Mouse (Mus musculus) MN1 (cell line): ENCODE measurements at regions not wholly inside any gene's neighbourhood (a gene's known extent, or its start where the extent isn't known, plus 50 kb on each side); places are given as distances from the start of the nearest gene placed in this dataset.

Source experiments
- DNase-seq: peaks from one replicate; pipeline ENCODE4 v3.0.0-alpha.2; 2016; ENCODE audit warnings: low spot score

DNA sequence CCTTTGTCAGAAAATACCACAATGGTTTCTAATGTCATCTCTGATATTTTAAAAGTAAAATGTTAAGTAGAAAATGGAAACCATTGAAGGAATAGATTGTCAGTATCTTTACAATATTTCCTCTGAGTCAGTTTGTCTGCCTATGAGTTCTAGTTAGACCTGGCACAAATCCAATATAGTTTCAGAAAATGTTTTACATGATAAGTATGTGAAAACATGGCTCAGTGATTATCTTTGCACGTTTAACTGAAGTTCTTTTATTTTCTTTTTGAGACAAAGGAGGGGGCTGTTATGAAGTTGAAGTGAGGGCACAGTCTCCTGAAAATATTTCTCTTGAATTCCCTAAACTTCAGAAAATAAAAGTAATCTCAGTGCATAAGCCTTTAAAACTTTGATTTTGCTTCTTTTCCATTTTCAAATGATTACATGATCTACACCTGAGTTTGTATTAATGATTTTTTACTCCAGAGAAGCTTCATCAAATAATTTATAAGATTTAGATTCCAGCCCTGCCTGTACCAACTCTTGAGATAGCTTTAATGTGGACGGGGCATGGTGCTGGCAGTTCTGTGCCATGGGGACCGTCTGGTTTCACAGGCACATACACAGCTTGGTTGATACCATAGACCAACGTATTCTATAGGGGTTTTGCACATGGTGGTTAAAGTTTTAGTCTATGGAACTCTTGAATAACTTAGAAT lies 336.5 kb downstream of the Pdha2 start:
- no peak for DNase-seq

DNA sequence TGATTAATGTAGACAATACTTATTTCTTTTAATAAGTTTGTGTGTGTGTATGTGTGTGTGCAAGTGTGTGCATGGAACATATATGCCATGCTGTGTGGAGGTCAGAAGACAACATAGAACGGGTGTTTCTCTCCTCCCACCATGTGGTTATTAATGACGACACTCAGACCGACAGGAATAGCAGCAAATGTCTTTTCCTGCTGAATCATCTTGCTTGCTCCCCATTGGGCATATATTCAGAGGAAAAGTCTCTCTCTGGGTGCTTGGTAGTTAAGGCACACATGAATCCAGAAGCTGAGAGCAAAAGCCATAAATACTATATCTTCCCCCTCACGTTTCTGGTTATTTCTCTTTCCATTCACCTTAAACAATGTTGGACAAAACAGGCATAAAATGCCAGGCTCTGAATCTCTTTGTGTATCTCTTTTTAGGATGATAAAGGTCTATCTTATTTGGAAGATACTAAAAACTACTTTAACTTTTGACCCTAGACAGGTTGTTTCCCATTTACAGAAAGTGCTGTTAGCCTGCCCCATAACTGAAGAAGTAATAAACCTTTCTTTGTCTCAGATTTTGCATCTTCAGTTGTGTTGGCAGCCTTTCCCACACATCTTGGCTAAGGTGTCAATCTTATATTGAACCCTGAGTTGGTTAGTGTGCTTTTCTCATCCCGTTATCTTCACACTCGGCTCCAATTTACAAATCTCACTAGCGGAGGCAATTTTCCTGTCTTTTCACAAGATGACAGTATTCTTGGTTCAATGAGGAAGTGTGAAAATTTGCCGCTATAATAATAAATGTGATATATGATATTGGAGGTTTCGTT lies 337.9 kb downstream of the Pdha2 start:
- DNase-seq, result no peak

DNA sequence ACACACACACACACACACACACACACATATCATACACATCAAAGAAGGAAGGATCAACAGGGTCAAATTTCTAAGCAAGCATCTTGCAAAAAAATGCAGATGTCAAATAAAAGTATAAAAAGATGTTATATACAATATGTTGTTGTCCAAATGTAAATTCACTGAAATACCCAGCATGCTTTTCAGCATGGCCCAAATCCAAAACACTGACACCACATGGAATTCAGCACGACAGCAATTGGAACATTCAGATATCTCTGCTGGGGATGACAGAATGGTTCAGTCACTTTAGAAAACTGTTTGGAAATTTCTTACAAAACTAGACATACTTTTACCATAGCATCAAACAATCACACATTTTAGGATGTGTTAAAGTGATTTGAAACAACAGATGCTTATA lies 339.6 kb downstream of the Pdha2 start:
- no peak for DNase-seq

DNA sequence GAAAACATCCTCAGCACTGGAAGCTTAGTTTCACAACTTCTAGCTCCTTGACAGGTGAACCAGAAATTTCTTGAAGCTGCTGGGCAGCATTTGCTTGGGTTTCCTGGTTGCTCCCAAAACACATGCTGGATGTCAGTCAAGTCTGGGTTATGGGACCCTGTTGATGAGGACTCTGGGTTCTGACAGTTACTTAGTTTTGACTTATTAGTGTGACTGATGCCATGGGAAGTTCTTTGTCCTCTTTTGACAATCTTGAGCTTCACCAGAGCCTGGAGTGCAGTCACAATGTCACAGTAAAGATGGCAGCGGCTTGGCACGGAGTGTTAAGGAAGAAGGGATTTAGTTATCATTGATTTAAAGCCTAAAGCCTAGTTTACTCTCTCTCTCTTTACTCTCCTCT lies 340.9 kb downstream of the Pdha2 start:
- no peak for DNase-seq

DNA sequence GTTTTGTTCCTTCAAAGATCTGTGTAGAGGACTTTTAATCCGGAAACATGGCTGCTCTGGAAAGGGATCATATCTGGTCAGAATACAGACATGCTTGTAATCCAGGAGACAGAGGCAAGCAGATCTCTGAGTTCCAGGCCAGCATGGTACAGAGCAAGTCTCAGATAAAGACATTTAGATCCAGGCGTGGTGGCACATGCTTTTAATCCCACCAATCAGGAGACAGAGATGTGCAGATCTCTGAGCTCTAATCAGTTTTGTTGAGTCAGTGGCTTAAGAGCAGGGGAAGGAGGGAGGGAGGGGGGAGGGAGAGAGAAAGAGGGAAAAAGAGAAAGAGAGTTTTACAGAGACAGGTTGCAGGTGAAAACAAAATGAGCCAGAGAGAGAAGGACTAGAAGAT lies 372.0 kb downstream of the Pdha2 start:
- no peak for DNase-seq

DNA sequence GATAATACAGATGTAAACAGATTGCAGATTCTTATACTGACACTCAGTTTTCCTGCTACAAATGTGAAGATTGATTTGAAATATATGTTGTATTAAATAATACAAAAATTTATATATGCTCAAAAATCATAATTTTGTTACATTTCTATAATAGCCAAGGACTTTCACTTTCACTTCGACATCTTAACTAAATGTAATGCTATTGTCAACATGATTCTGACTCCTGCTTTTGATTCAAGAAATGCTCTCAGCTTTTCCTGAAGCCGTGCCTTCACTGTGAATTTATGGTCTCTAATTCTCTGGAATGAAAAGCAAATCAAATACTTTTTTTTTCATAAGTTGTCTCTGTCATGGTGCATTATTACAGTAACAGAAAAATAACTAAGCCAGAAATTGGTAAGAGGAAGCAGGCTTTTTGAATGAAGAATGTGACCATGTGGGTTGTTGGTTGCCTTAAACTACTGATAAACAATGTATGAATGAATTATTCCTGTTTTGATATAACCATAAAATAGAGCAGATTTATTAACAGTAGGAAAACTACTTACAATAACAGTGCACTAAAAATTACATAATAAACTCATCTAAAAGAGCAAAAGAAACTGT lies 374.1 kb downstream of the Pdha2 start:
- DNase-seq, result no peak

DNA sequence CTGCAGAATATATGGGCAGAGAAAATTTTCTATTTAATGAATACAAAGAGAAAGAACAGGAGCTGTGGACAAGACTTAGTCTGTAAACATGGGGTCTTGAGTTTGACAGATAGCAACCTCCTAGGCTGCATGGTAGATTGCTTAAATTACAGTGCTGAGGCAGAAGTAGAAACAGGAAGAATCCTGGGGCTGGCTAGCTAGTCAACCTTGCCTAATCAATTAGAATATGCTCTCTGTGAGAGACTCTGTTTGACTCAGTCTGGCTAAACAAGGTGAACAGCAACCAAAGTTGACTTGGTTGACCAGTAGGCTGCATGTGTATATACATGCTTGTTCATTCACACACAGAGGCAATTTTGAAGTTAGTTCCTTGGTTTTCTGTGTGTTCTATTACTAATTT lies 390.9 kb downstream of the Pdha2 start:
- no peak for DNase-seq

DNA sequence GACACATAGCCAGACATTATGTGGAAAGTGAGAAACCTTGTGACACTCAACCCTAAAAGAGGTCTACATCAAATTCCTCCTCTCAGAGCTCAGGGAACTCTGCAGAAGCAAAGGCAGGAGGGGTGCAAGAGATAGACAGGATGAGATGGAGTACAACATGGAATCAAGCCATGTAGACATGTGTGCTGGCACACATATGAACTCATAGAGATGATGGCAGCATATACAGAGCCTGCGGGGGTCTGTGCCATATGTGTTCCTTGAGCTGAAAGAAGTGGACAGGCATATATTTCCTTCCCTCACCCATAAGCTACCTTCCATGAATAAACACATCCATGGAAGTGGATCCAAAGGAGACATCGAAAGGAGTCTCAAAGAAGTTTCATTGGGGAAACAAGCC lies 406.6 kb downstream of the Pdha2 start:
- DNase-seq, result no peak

DNA sequence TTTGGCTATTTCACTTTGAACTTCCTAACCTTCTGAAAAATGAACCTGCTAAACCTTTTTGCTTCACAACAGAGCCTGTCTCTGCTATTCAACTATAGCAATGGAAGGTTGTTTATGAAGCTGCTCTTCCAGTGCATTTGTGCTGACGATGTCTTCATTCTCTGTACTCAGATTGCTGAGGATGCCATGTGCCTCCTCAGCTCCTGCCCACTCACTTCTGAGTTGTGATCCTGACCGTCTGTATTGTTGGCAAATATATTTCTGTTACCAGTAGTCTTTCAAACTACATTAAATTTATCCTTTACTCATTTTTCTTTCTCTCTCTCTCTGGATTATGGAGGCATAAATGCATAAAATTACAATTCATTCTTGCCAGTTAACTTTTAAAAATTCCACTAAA lies 419.2 kb downstream of the Pdha2 start:
- no peak for DNase-seq

DNA sequence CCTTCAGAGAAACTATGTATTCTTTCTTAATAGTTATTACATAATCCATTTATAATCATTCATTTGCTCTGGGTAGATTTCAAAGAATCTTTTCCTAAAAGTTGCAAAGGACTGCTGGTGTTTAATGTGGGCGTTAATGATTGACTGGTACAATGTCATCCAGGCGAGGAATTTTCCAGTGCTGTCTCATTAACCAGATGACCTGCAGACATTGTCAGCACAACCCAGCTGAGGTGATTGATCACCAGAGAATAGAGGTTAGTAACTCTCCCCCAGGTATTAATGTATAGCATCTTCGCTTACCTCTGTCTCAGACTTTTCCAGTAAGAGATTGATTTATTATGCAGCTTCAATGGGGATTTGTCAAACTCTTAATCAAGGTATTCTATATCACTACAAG lies 426.5 kb downstream of the Pdha2 start:
- DNase-seq, result no peak

DNA sequence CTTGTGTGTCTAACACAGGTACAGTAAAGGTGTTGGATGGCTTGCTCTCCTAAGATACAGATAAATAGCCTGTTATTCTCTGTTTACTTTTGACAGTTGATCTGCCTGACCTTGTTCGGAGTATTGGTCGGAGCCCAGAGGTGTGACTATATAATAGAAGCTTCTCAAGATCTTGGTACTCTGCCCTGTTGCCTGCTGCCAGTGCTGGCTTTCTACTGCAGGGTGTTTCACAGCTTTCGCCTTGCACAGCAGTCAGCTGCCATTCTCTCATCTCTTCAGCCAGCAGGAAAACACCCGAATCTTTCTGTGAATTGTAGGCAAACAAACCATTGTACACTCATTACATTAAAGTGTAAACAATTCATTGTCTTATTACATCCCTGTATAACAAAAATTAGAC lies 452.1 kb downstream of the Pdha2 start:
- no peak for DNase-seq

DNA sequence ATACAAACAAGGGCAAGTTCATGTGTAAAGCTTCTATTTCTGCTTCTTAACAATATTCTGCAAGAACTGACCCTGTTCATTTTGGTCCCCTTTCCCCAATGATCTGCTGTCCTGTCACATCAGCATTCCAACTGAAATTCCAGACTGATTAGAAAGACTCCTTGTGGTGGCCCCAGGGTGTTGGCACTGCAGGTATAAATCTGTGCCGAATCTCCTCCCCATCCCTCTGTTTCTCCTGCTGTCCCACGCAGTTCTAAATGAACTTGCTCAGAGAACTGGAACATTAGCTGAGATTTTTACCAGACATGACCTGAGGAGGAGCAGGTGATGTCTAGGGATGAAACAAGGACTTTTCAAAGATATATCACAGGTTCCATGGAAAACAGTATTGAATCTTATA lies 467.7 kb downstream of the Pdha2 start:
- no peak for DNase-seq

DNA sequence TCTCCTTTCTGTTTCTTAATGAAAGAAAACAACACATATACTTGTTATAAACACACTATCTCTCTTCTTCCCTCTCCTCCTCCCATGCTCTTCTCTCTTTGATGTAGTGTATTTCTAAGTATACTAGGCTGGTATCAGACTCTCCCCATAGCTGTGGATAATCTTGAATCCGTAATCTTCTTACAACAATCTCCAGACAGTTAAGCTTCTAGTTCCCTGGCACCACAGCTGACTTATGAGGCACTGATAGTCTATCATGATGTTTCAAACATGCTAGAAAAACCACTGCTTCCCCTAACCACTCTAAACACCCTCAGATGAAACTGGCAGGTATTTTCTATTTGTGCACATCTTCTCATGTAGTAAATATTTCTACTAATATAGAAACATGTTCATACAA lies 471.7 kb downstream of the Pdha2 start:
- DNase-seq, result no peak

DNA sequence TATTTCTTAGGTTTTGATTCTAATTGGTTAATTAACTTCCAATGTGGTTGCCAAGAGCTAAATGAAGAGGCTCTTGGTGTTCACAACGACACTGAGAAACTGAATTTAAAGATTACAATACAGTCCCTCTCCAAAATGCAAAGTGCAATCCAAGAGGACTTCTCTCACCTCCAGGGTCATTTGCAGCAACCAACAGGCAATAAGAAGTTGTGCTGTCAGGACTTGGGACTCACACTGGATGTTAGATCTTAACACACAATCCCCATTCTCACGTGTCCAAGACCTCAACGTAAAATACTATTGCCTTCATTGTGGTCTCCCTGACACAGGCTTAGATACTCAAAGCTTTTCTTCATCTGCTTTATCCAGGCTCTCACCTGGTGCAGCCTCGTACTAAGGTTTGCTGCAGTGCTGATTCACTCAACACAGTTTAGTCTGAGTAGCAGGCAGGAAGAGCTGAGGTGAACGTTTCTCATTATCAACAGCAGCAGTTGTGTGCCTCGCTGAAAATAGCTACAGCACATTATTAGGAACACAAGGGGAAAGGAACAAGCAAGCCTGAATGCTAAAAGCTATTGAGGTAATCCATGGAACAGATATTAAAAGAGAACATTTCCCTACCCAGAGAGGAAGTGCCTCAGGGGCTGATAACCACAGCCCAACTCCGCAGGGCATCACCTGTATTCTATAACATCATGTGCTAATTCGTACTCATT lies 473.3 kb downstream of the Pdha2 start:
- no peak for DNase-seq

DNA sequence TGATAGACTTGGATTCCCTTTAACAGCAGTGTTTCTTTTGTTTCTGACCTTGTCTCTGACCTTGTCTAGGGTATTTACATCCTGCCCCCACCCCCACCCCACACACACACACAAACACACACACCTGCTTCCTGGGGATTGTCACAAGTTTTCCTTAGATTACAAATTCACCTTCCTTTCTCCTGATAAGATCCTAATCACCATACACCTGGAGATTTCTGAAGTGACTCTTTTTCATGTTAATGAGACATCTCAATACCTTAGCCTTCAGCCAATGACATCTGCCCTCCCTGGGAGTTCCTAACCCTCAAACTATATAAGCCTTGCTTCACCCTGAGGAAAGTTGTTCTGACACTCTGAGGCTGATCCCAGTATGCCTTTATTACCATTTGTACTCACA lies 495.3 kb downstream of the Pdha2 start:
- no peak for DNase-seq

DNA sequence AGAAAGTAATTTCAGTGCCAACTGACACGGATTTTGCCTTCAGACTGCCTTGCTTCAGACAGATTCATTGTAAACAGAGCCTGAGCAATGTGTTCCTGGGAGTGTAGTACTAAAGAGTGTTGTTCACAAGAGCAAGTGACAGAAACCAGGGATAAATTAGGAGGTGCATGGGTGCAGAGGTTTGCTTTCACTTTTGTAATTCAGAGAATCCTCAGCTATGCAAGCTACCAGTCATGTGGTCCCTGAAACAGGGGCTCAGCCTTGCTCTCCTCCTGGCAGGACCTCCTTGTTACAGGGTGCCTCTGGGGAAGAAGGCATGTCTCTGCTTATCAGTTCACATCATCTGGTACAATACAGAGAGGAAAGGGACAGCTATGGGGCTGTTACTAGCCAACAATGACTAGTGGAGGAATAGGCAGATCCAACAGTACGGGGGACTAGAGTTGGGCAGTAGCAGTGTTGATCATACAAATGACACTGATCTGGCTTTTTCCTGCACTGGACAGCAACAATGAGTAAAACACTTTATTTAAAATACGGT lies 504.5 kb downstream of the Pdha2 start:
- no peak for DNase-seq

DNA sequence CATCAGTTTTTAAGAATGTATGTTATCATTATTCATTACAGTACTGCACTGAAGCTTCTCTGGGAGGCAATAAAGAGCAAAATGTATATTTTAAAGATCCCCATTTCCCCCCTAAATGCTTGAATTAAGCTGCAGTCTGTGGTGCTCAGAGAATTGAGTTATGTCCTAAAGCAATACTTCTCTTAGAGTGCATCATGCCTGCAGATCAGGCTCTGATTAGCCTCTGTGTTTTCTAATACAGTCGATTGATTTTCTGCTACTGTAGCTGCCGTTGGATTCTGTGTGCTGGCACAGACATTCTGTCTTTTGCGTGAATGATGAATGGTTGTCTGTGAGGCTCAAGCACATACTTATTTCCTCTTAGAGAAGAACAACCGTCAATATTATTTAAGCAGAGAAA lies 505.4 kb downstream of the Pdha2 start:
- no peak for DNase-seq

DNA sequence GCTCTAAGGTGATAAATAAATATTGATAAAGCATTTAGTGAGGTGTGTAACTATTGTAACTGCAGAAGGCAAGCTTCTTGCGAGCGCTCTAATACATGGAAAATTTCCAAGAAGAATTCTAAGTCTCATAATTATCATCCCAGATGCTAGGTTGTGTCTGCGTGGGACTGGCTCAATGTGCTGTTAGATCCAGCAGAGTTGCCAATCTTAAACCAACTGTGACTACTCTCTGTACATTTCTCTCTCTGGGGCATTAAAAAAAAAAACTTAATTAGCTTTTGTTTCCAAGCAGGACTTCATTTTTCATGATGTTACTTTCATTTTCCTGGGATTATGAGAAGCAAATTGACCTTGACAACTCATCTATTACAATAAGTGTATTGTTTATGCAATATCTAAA lies 506.6 kb downstream of the Pdha2 start:
- no peak for DNase-seq

DNA sequence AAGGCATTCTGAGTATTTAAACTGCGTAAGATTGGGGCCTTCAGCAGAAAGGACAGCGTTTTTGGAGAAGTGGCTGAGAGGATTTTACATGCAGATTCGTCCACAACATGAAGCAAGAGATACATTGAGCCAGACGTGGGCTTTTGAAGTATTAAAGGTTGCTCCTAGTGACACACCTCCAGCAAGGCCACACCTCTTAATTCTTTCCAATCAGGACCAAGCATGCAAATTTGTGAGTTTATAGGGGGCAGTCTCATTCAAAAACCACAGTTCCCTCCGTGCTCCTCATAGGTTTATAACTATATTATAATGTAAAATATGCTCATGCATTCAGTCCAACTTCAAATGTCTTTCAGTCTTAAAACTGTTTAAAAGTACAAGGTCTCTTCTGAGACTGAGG lies 509.2 kb downstream of the Pdha2 start:
- no peak for DNase-seq

DNA sequence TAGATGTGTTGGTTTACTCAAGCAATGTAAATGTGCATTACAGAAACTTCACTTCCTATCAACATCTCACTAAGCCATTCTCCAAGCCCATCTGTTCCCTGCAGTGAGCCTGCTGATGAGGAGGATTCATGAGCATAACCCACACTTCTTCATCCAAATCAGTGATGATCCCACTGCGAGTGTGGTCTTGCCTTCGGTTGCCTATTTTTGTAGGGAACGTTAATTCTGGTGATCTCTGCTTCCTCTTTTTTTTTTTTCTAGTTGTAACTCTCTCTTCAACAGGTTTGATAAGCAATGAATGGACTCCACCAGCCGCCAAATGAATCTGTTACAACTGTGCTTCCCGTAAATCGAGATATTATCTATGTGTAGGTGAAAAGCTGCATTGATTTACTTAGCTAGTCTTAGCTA lies 509.9 kb downstream of the Pdha2 start:
- no peak for DNase-seq

DNA sequence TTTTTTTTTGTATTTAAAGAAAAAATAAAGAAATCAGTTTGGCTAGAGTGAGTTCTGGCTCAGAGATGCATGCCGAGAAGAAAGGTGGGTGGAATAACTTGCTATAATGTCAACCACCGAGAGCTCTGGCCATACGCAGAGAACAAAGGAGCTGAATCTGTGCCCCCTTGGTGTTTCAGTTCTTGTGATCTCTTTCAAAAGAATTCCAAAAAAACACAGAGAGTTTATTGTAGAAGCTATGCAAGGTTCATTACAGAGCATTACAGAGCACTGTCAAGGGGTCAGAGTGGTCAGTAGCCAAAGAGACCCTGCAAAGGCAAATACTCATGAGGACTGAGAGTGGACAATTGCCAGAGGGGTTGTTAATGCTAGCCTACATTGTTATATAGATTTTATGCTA lies 514.9 kb downstream of the Pdha2 start:
- DNase-seq, result no peak

DNA sequence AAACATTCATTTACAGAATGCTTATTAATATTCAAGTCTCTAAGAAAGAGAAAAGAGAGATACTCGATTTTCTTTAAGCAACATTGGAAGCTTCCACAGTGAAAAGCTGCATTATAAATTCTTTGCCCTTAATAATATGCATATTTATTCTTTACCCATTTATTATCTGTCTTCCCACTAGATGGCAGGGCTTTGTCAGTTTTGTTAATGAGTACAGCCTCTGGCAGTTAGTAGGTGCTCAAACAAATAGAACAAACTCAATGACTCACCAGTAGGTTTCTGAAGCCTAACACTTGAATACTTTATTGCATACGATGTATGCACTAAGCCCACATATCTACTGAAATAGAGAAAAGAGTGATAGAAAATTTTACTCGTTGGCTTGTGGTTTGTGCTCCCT lies 529.4 kb downstream of the Pdha2 start:
- DNase-seq, result no peak
